ENCODE assay signal across 8 mouse cellular contexts in the genomic region with DNA sequence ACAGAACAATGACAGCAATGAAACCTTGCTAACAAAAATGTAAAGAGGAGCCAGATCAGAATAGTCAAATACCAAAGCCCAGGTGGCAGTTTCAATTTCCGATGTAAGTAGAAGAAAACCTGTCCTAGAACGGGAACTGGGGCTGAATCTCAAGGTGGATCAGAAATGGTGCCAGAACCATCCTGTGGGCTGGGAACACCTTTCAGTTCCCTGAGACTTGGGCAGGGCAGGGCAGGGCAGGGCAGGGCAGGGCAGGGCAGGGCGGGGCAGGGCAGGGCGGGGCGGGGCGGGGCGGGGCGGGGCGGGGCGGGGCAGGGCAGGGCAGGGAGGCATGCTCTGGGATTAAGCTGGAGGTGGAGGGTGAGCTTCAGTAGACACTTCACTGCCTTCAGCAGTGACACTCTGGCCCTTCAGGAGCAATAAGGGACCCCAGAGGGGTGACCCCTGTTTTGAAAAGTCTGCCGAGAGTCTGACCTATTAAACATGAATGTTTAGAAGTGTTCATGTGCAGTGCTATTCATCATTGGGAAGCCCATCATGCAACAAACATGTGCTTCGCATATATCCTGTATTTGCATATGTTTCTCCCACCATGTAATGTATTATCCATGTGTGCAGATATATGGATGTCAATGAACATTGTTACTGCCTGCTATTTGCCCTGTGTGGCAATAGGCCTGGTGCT.
DNase-seq lines count a peak whose midpoint lies in the region; ATAC-seq lines count a peak whose summit lies in the region.

No protein-coding gene starts in this region.

- H3K4me3 ChIP-seq in megakaryocyte, embryonic 14.5 days (replicated peaks) = peak overlapping the region; percentile 92
- 0 out of 2 replicates have a peak overlapping the region, but pooled peaks have one; percentile 54 for H3K4me3 ChIP-seq in intestine, embryonic 15.5 days (replicated peaks)
- peak overlapping the region; percentile 52; the same call in 1 of the 2 replicates for H3K4me3 ChIP-seq in stomach, embryonic 15.5 days (replicated peaks)

- peaks cover 3% of the 10 kb centered on the region for H3K27me3 ChIP-seq in megakaryocyte, embryonic 14.5 days (replicated peaks)
- no peaks in the 10 kb centered on the region for H3K27me3 ChIP-seq in intestine, embryonic 15.5 days (replicated peaks)
- peaks cover 4% of the 10 kb centered on the region; the same call in 1 of the 2 replicates for H3K27me3 ChIP-seq in stomach, embryonic 15.5 days (replicated peaks)

- H3K4me1 ChIP-seq in megakaryocyte, embryonic 14.5 days = peaks cover 80% of the 10 kb centered on the region
- peaks cover 20% of the 10 kb centered on the region; the same call in 1 of the 2 replicates for H3K4me1 ChIP-seq in intestine, embryonic 15.5 days (replicated peaks)
- peaks cover 21% of the 10 kb centered on the region for H3K4me1 ChIP-seq in stomach, embryonic 15.5 days

- 14% methylated on average over 11 of the region's 12 CpGs for WGBS in intestine, embryonic 15.5 days
- WGBS in stomach, embryonic 15.5 days = 12% methylated on average over 8 of the region's 12 CpGs

- H3K4me2 ChIP-seq in intestine, embryonic 15.5 days (replicated peaks) = peak overlapping the region; percentile 91
- peak overlapping the region; percentile 82 for H3K4me2 ChIP-seq in stomach, embryonic 15.5 days

- no peak overlapping the region for H3K27ac ChIP-seq in intestine, embryonic 15.5 days
- no peak overlapping the region; the same call in 1 of the 2 replicates for H3K27ac ChIP-seq in stomach, embryonic 15.5 days

- no peaks in the 10 kb centered on the region for H3K36me3 ChIP-seq in megakaryocyte, embryonic 14.5 days (replicated peaks; ENCODE audit: low read length)
- no peaks in the 10 kb centered on the region for H3K36me3 ChIP-seq in intestine, embryonic 15.5 days
- H3K36me3 ChIP-seq in stomach, embryonic 15.5 days = no peaks in the 10 kb centered on the region

- no peak overlapping the region for H3K9ac ChIP-seq in intestine, embryonic 15.5 days
- no peak overlapping the region for H3K9ac ChIP-seq in stomach, embryonic 15.5 days

- peak; percentile 51 for DNase-seq in cerebellum, adult 11-12 months
- no peak for DNase-seq in cerebellum, adult 11 months
- no peak for DNase-seq in urinary bladder, postnatal 14 days (ENCODE audit: low spot score)
- no peak for DNase-seq in right cerebral cortex, adult 18-20 months

- no peaks in the 10 kb centered on the region for H3K9me3 ChIP-seq in megakaryocyte, embryonic 14.5 days
- no peaks in the 10 kb centered on the region for H3K9me3 ChIP-seq in intestine, embryonic 15.5 days
- no peaks in the 10 kb centered on the region for H3K9me3 ChIP-seq in stomach, embryonic 15.5 days

- ATAC-seq in megakaryocyte, adult 5-6 weeks (ENCODE audit: poor library complexity, severe bottlenecking) = no peak
- ATAC-seq in intestine, embryonic 15.5 days = peak; percentile 58
- ATAC-seq in stomach, embryonic 15.5 days (ENCODE audit: insufficient read depth, low FRiP score, low read depth) = 0 out of 2 replicates have a peak, but pooled peaks have one; percentile 45
